Mouse (Mus musculus) left cerebral cortex, adult 9 months (tissue): ENCODE measurements at regions not wholly inside any gene's neighbourhood (a gene's known extent, or its start where the extent isn't known, plus 50 kb on each side); places are given as distances from the start of the nearest gene placed in this dataset.

Experiments used
- DNase-seq, 2 experiments: peaks; one replicate each; pipeline ENCODE4 v3.0.0; 2022; ENCODE audit warnings: low spot score in 2 of 2

DNA sequence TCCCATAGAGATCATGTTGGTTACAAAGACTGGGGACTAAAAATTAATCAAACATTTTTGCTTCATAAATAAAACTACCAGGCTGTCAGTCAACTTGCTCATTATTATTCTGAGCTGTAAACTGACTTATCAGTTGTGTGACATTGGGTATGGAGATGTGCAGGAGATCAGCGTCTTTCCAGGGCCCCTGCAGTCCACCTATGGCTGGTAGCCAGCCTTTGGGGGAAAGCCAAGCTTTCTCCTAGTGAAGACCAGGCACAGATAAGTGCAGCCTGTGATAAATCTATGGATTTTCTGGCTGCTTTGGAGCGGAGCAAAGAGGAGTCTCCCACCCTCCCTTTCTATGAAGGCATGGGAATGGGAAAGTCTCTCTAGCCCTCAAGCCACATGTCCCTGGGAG lies 172.0 kb upstream of the Glra1 start:
- DNase-seq = no peak

DNA sequence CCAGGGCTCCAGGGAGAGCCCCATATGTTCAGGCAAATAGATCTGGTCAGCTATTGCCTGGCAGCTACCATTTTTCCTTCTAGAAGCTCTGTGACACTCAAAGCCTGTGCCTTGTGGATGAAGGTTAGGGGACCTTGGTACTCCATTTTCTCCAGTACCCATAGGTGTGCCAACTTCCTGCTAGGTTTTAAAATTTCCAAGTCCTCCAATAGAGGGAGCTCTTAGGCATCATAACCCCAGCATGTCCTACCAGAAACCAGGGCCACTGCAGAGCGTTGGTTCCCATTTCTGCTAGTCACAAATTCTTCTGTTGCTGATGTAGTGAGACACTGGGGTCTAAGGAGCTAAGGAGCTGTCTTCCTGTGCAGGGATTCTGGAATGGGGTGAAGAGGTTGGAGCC lies 165.3 kb upstream of the Glra1 start:
- DNase-seq = no peak

DNA sequence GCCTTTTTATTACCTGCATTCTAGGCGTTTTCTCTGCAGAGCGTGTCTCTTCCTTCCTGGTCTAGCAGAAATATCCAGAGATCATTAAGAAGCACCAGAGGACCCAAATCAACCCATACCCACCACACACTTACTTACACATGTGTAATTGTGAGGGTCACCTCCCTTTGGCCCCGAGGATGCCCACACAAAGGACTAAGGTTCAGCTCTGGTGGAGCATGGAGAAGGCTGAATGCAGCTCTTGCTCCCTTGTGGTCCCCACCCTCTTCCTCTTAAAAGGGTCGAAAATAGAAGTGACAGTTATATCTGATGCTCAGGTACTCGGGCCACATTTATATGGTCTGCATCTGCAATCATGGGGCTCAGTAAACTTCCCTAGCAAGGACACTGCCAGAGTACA lies 164.5 kb upstream of the Glra1 start:
- no peak for DNase-seq

DNA sequence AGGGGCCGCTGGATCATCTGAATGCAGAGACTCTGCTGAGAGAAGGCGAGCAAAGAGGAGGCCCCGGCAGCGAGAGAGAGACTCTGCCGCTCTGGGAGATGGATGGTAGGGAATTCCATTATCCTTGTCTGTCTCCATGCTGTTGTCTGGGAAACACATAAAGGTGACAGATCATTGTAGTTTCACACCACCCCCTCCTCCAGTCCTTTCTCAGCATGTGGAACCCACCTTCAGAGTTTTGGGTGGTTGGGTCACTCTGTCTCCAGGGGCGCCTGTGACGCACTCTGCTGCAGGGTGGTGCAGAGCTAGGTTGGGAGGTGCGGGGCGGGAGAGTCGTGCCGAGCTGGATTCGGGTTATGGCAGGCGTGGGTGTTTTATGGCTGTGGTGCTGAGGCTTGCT lies 164.1 kb upstream of the Glra1 start:
- peak; percentile 15 to 50 for DNase-seq

DNA sequence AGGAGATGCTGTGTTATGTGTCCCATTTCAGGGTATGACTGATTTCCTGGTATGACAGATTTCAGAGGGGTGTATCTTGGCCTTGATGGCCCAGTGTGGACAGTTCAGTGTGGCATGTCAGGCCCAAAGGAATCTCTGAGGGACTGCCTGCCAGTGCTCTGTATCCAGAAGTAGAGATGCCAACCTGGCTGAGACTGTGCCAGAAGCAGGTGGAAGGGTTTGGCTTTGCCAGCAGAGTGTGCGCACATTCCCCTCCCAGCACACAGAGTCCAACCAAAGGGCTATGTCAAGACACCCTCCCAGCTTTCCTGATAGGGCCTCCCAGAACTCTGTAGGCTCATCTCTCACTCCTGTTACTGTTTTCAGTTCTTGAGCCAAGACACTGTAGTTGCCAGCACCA lies 156.8 kb upstream of the Glra1 start:
- DNase-seq = no peak
